Mouse (Mus musculus) brain, embryonic 14.5 days (tissue): Measurements from ENCODE around the gene Nudt13.

Experiments
- CTCF ChIP-seq: fragments of 200-500 bp; IDR thresholded peaks from 2 replicates; pipeline ENCODE4 v1.5.1; 2012; ENCODE audit warnings: inconsistent platforms, mild to moderate bottlenecking, moderate library complexity, borderline replicate concordance; ENCODE audit not compliant: insufficient read depth, insufficient read length; ENCODE audit errors: extremely low read depth
- POLR2A ChIP-seq: fragments of 200-500 bp; IDR thresholded peaks from 2 replicates; pipeline ENCODE4 v1.6.1; 2012; ENCODE audit warnings: mild to moderate bottlenecking, inconsistent platforms, borderline replicate concordance; ENCODE audit not compliant: poor library complexity, insufficient read depth, insufficient read length, severe bottlenecking; ENCODE audit errors: extremely low read depth

DNA sequence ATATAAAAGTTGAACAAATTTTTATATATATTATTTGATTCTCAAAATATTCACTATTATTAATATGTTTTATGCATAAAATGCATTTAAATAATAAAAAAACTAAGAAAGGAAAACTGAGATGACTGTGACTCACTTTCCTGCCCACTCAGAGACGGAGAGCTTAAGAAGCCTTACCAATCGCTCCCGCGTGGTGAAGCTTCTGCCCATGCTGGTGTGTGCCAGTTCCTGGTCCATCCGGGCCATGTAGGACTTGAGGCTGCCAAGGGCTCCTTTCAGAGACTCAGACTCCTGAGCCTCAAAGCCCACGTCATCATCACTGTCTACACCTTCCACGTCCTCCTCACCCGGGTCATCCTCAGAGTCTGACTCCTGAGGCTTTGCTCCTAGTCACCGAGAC is 29.7 kb downstream of the Nudt13 start:
- TF ChIP-seq CTCF (no peak), POLR2A (no peak)
